Mouse (Mus musculus): Measurements from ENCODE around the gene Srpx. TPM values are rescaled to one million over a fixed set of nuclear protein-coding genes. Genes with fewer than 3 reads are reported as not detected.

The Srpx gene
- polyA plus RNA-seq, 1 experiment: not detected

- Histone ChIP-seq H3K4me1 (no peaks in the 10 kb centered on the region), H3K27me3 (replicated peaks) (no peaks in the 10 kb centered on the region), H3K36me3 (replicated peaks; ENCODE audit: low read length) (no peaks in the 10 kb centered on the region), H3K4me3 (replicated peaks) (no peak overlapping the region), H3K9me3 (no peaks in the 10 kb centered on the region)
- no peak for TF ChIP-seq GATA1 (IDR thresholded peaks at IDR 0.05; ENCODE audit: borderline replicate concordance, low read length)
- no peak for TF ChIP-seq FLI1 (IDR thresholded peaks at IDR 0.05; ENCODE audit: low read length)
Observed at GRCm38 (mm10) chrX:10005946-10006345, 111.6 kb downstream of the Srpx start.

- Histone ChIP-seq H3K36me3 (replicated peaks; ENCODE audit: low read length) (no peaks in the 10 kb centered on the region), H3K27me3 (replicated peaks) (no peaks in the 10 kb centered on the region), H3K4me3 (replicated peaks) (no peak overlapping the region), H3K4me1 (peaks cover 1% of the 10 kb centered on the region; the same call in 1 of the 2 replicates), H3K9me3 (0 out of 2 replicates have a peak, but pooled peaks cover 2% of the 10 kb centered on the region)
- TF ChIP-seq FLI1 (IDR thresholded peaks at IDR 0.05; ENCODE audit: low read length) (no peak), GATA1 (IDR thresholded peaks at IDR 0.05; ENCODE audit: borderline replicate concordance, low read length) (no peak)
Observed at GRCm38 (mm10) chrX:10000718-10001117, 116.8 kb downstream of the Srpx start.

Other genes starting within 250 kb of the Srpx start
- not detected in 2 replicates for gene Sytl5, start 232.1 kb downstream of the Srpx start, polyA plus RNA-seq (2012; ENCODE audit: insufficient read depth, low replicate concordance)
- 0.08 TPM in 1 of 2 replicates, not detected in the other for gene Rpgr, start 99.2 kb upstream of the Srpx start, polyA plus RNA-seq (2012; ENCODE audit: insufficient read depth, low replicate concordance)
- not detected in 2 replicates for gene Otc, start 134.6 kb upstream of the Srpx start, polyA plus RNA-seq (2012; ENCODE audit: insufficient read depth, low replicate concordance)